Mouse (Mus musculus): ENCODE data around the gene Pou1f1.

GRCm38 (mm10) chr16:65520211-65520610, at the start of gene Pou1f1:
- TF ChIP-seq CTCF (IDR thresholded peaks at IDR 0.05; ENCODE audit: low read depth) (no peak), EP300 (IDR thresholded peaks at IDR 0.05; ENCODE audit: low read depth) (no peak)
